Mouse (Mus musculus) erythroblast, embryonic 14.5 days (primary cell): ENCODE results near the gene Ankzf1. TPM values are rescaled to one million over a fixed set of nuclear protein-coding genes. Genes with fewer than 3 reads are reported as not detected.

Experiments used
- H3K27me3 ChIP-seq: 2 replicates; pipeline ENCODE4 v1.6.1; 2012; ENCODE audit warnings: inconsistent platforms; ENCODE audit not compliant: control insufficient read depth
- H3K36me3 ChIP-seq: 2 replicates; pipeline ENCODE4 v1.6.1; 2012; ENCODE audit warnings: mild to moderate bottlenecking, inconsistent platforms; ENCODE audit not compliant: control insufficient read depth
- H3K4me1 ChIP-seq: 2 replicates; pipeline ENCODE4 v1.6.1; 2012; ENCODE audit warnings: inconsistent platforms; ENCODE audit not compliant: control insufficient read depth
- H3K4me3 ChIP-seq: replicated peaks from 2 replicates; pipeline ENCODE3; 2012; ENCODE audit warnings: moderate library complexity, mild to moderate bottlenecking, inconsistent platforms
- H3K9me3 ChIP-seq: 2 replicates; pipeline ENCODE4 v1.6.1; 2012; ENCODE audit warnings: low read length, inconsistent platforms, mixed read lengths; ENCODE audit not compliant: control insufficient read depth
- GATA1 ChIP-seq: IDR thresholded peaks from 2 replicates; pipeline ENCODE4 v1.6.1; 2012; ENCODE audit warnings: low read length, inconsistent platforms, mixed read lengths
- TAL1 ChIP-seq: IDR thresholded peaks from 3 replicates; pipeline ENCODE4 v1.6.1; 2012; ENCODE audit warnings: low read length, inconsistent platforms, mixed read lengths
- polyA plus RNA-seq: library from polyadenylated mRNA; stranded (reverse); fragments of >175 nt; gene quantifications from 2 replicates; pipeline ENCODE4 v1.2.3, GENCODE M21; 2012

Ankzf1 gene
- polyA plus RNA-seq, 1 experiment, result 0.98 TPM

DNA sequence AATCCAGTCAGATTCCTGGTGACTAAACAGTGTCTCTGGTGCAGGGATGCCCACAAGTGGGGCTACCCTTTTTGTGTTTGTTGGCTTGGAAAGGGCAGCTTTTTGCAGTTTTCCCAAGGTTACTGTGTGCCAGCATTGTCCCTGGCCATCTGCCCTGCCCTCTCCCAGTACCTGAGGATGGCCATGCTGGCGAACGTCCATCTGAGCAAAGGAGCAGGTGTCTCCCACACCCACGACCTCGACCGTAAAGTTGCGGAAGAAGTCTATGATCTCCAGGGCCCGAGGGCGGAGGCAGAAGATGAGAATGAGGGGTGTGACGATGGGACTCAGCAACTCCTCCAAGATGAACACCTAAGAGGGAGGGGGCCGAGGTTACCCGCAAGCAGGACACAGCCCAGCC lies 6.5 kb upstream of the Ankzf1 start:
- H3K36me3 ChIP-seq, result peaks cover 99% of the 10 kb centered on the region
- no peak overlapping the region for H3K4me3 ChIP-seq
- H3K4me1 ChIP-seq, result peaks cover 58% of the 10 kb centered on the region
- TF ChIP-seq GATA1, result no peak
- TF ChIP-seq TAL1, result no peak
- H3K27me3 ChIP-seq, result no peaks in the 10 kb centered on the region; the same call in 1 of the 2 replicates
- peaks cover 7% of the 10 kb centered on the region for H3K9me3 ChIP-seq

DNA sequence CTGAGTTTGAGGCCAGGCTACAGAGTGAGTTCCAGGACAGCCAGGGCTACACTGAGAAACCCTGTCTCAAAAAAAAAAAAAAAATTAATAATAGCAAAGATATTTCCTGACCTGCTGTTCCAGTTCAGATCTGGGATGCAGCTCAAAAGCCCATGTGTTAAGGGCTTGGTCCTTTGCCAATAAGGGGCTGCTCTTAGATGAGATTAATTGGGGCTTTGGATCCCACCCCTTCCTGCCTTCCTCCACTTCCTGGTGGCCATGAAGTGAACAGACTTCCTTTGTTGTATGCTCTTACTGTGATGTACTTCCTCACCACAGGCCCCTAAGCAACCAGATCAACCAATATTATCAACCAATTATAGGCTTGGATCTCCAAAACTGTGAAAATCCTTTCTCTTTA lies 4.8 kb upstream of the Ankzf1 start:
- Histone ChIP-seq H3K27me3 (no peaks in the 10 kb centered on the region; the same call in 1 of the 2 replicates), H3K4me1 (peaks cover 52% of the 10 kb centered on the region), H3K4me3 (no peak overlapping the region), H3K9me3 (peaks cover 7% of the 10 kb centered on the region), H3K36me3 (peaks cover 88% of the 10 kb centered on the region)
- no peak for TF ChIP-seq TAL1
- no peak for TF ChIP-seq GATA1

DNA sequence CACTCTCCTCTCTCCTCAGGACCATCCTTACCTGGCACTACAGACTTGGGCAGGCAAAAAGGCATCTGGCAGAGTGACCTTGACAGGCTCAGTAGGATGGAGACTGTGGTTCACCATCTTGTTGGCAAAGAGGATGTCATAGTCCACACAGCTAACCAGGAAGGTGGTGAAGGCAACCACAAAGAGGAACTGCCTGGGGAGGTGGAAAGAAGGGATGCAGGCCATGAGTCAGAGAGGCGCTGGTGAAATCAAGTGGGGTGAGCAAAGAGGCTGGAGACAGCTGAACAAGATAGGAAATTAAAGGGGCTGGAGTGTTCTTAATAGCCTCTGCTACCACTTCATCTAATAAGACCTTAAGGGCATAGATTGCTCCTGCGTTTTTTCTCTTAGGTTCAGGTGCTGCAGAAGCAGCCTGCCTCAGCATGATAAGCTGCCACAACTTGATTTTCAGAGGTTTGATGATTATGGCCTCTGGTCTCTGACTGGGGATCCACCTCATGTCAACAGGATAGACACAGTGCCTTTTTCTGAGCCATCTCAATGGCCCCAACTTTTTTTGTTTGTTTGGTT lies 4.0 kb upstream of the Ankzf1 start:
- Histone ChIP-seq H3K4me3 (no peak overlapping the region), H3K36me3 (peaks cover 79% of the 10 kb centered on the region), H3K27me3 (no peaks in the 10 kb centered on the region), H3K9me3 (no peaks in the 10 kb centered on the region), H3K4me1 (peaks cover 57% of the 10 kb centered on the region)
- TF ChIP-seq GATA1 (no peak), TAL1 (no peak)

DNA sequence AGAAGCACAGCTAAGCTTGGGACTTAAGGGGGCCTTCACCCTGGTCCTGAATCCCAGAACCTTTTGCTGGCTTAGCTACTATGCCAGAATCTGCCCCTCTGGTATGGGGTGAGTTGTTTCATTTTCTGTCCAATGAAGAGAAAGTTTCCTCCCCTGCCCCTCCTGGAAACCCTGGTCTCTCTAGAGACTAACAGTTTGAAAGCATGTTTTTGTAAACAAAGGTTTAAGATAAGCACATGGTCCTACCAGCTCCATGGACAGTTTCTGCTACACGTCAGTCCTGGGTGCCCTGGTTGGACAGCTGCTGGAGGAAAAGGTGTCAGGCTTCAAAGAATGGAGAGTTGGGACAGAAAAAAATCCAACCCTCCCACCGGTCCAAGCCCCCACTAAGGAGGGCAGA lies 1.4 kb upstream of the Ankzf1 start:
- H3K4me3 ChIP-seq, result peak overlapping the region; percentile 92
- H3K4me1 ChIP-seq, result peaks cover 58% of the 10 kb centered on the region
- no peaks in the 10 kb centered on the region for H3K9me3 ChIP-seq
- TF ChIP-seq TAL1, result no peak
- no peak; the same call in 1 of the 2 replicates for TF ChIP-seq GATA1
- no peaks in the 10 kb centered on the region for H3K27me3 ChIP-seq
- H3K36me3 ChIP-seq, result peaks cover 64% of the 10 kb centered on the region

DNA sequence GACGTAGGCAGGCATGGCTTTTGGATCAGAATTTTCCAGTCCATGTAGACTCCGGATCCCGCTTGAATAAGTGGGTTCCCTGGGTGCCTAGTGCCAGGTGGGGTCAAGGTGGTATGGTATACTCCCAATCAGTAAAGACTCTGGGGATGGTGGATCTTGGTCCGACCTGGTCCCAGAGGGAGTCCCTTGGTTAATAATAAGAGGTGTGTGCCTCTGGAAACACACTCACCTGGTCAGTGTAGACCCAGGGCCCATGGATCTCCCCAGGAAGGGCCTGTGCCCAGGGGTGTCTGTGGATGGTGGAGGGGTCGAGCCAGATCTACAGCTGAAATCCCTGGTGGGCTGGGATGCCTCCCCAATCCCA lies 711 bp upstream of the Ankzf1 start:
- Histone ChIP-seq H3K36me3 (peaks cover 63% of the 10 kb centered on the region), H3K27me3 (no peaks in the 10 kb centered on the region), H3K4me3 (peak overlapping the region; percentile 92), H3K4me1 (peaks cover 56% of the 10 kb centered on the region), H3K9me3 (no peaks in the 10 kb centered on the region)
- no peak for TF ChIP-seq TAL1
- no peak for TF ChIP-seq GATA1

DNA sequence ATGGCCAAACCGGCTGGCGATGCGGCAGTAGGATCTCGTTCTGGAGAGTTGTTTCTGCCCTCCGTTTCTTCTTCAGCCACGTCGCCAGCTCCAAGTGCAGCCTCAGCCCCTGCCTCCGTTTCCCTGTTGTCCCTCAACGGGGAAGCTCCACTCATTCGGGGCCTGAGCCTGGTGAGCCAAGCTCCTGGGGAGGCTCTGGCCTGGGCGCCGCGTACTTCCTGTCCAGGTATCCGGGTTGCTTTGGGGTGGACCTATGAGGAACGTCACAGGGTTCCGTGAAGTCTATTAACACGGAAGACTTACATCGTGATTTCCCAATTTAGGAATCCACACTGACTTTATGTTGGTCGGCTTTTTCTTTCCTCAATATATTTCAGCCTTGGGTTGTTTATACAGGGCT lies 501 bp downstream of the Ankzf1 start:
- Histone ChIP-seq H3K4me1 (peaks cover 54% of the 10 kb centered on the region), H3K4me3 (peak overlapping the region; percentile 92), H3K36me3 (peaks cover 60% of the 10 kb centered on the region), H3K9me3 (no peaks in the 10 kb centered on the region), H3K27me3 (no peaks in the 10 kb centered on the region)
- TF ChIP-seq TAL1, result no peak
- no peak for TF ChIP-seq GATA1

DNA sequence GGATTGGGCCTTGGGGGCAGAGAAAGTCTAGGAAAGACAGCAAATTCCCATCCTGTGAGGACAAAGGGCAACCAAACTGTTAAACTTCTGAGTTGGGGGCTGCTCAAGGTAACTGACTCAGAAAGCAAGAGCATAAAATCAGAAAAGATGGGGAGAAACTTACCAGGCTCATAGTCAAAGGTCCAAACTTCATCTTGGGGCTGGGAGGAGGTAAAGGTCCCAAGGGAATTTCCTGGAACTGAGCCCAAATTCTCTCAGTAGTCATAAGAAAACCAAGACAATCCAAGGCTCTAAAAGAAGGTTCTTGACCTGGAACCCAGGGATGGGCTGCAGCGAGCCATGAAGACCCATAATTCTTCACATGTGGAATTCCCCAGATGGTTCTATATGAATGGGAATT lies 9.3 kb downstream of the Ankzf1 start:
- Histone ChIP-seq H3K36me3 (peaks cover 39% of the 10 kb centered on the region), H3K4me1 (no peaks in the 10 kb centered on the region)
- TF ChIP-seq TAL1 (no peak), GATA1 (no peak)

DNA sequence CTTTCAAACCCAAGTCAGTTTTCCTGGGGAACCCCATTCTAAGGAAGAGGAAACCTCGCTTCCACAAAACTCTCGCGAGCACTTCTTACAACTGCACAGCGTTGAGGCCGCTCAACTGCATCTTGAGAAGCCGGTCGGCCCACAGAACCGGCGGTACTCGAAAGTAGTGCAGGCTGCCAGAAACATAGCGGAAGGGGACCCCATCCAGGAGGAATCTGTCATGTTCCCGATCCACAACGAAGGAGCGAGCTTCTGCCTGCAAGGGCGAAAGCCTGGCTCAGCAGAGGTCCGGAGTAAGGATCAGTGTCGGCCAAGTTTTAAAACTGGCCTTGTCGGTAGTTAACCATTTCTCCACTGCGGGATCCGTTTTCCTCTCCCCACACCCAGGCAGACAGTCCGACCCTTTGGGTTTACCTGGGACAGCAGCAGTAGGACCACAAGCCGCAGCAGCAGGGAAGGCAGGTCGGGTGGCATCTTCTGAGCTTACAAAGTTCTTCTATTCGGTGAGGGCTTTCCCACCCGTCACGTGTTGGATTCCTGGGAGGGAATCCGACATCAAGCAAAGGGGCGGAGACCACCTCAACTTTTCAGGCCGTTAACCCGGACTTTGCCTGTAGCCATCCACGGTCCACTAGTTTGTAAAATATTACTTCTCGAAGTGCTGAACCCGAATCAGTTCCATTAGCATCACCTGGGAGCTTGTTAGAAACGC lies 17.2 kb downstream of the Ankzf1 start:
- peak overlapping the region; percentile 81 for H3K4me3 ChIP-seq
- H3K36me3 ChIP-seq, result peaks cover 31% of the 10 kb centered on the region
- no peaks in the 10 kb centered on the region for H3K9me3 ChIP-seq
- H3K4me1 ChIP-seq, result peaks cover 63% of the 10 kb centered on the region
- H3K27me3 ChIP-seq, result no peaks in the 10 kb centered on the region; the same call in 1 of the 2 replicates
- TF ChIP-seq GATA1 (no peak), TAL1 (no peak)

More for the DNA sequence above, 9.3 kb downstream of the Ankzf1 start:
- no peak overlapping the region for H3K4me3 ChIP-seq
- no peaks in the 10 kb centered on the region for H3K9me3 ChIP-seq
- H3K27me3 ChIP-seq, result no peaks in the 10 kb centered on the region

DNA sequence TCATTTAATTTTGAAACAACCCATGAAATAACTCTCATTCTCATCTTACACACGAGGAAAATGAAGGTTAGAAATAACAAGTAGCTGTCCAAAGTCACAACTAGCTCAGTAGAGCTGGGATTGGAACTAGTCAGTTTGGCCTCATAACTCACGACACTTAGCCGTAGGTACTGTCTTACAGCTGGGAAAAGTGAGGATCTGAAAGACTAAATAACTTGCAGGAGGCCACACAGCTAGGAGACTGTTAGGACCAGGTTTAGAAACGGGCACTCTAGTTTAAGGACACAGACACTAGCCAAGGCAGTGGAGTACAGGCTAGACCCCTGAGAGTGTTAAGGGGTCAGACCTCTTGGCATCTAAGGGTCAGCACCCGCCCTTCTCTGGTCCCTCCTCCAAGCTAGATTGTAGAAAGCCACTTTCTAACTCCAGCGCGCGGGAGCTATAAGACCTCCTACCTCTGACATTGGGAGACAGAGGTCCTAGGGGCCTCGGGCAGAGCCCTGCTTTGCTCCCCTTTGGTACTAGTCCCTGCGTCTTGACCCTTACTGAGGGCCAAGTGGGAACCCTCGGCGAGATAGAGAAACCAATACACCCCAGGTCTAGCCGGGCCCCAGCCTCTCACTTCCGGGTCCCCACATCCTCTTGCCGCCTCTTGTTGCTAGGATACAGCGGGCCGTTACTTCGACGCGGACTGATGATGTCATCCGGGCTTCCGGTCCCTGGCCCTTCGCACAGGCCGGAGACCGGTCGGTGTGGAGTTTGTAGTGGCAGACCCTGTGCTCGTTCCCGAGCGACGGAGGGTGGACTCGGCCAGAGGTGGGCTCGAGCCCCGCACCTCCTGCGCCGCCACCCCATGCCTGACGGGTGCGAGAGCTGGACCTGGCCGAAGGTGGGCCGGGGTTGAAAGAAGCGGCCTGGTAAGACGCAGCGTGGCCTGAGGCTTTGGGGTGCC lies 18.5 kb downstream of the Ankzf1 start, which contains the start of the genes Glb1l and Stk16:
Gene Glb1l (minus strand): TSS at position 678 of the 952 bp plus-strand sequence.
Gene Stk16 (plus strand): TSS at position 703 of the 952 bp plus-strand sequence.
- Histone ChIP-seq H3K4me1 (peaks cover 76% of the 10 kb centered on the region), H3K4me3 (peak within 1 kb of the TSS; percentile 81), H3K27me3 (no peaks in the 10 kb centered on the region; the same call in 1 of the 2 replicates), H3K36me3 (peaks cover 44% of the 10 kb centered on the region), H3K9me3 (no peaks in the 10 kb centered on the region)
- TF ChIP-seq GATA1 (no peak), TAL1 (no peak)
